Mouse (Mus musculus) left cerebral cortex, adult 2 months (tissue): Measurements from ENCODE around the gene Rpgr. TPM values are rescaled to one million over a fixed set of nuclear protein-coding genes. Genes with fewer than 3 reads are reported as not detected.

Experiments used
- DNase-seq, 2 experiments: peaks; one replicate each; pipeline ENCODE4 v3.0.0; 2021 to 2022; ENCODE audit warnings: low spot score in 2 of 2, mixed read lengths in 1 of 2; ENCODE audit errors: extremely low spot score in 1 of 2
- H3K27ac ChIP-seq: fragments of 200-600 bp; 2 replicates; pipeline ENCODE4 v1.8.1; 2022
- H3K4me3 ChIP-seq: fragments of 200-600 bp; 2 replicates; pipeline ENCODE4 v1.8.1; 2022
- CTCF ChIP-seq: fragments of 200-600 bp; IDR thresholded peaks from 2 replicates; pipeline ENCODE4 v1.8.1; 2022; ENCODE audit warnings: antibody characterized with exemption, mild to moderate bottlenecking, moderate library complexity
- intact Hi-C: fragments of 180-260 bp; cut with DNase I; formaldehyde crosslinking; loops from one replicate; pipeline ENCODE4 v1.15.1; 2025
- total RNA-seq, 2 experiments: library from RNA; stranded (reverse); gene quantifications; 2 replicates each; pipeline ENCODE4 v1.2.3; 2021

Rpgr gene
- total RNA-seq, 2 experiments from 2014 or later = 19.6 to 21.0 TPM

DNA sequence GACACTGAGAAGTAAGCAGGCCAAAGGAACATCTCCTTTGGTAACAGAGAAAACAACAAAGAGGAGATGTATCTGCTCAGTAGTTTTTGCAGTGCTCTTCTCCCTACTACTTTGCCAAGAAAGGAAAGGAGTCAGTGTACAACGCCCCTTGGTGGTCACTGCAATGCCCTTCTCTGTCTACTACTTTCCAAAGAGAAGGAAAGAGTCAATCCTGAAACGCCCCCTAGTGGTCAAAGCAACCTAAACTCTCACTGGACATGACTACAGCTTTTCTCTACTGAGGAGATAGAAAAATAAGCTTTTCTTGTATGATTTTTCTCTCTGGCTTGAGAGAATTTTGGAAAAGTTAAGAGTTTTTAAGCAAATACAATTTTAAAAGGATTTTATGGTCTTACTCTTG, 15.4 kb downstream of the Rpgr start:
- peak; percentile 62 for TF ChIP-seq CTCF
- peak in 1 of 2 experiments; percentile 24 for DNase-seq
- H3K4me3 ChIP-seq = no peak overlapping the region
- intact Hi-C loops = loop anchor here (5.0 kb wide), 1 partner anchor 164 kb away; no protein-coding TSS in a partner anchor
- no peak overlapping the region for H3K27ac ChIP-seq

DNA sequence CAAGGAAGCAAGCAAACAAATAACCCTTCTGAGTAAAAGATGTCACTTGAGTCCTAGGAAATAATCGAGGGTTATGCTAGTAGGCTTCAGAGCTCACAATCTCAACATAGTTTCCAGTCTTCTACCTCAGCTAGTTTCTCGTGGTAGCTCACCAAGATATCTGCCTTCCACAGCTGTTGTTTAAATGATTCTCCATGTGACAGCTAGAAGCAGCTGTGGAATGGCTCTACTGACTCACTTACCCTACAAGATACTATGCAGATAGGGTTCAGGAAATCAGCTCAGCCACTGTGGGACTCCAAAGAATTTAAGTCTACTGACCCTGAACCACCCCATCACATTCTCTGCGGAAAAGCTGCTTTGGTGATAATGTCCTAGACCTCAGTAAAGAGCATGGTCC, 64.3 kb downstream of the Rpgr start:
- intact Hi-C loops = no loop called here
- no peak for TF ChIP-seq CTCF
- no peak for DNase-seq
- Histone ChIP-seq H3K4me3 (no peak overlapping the region), H3K27ac (no peak overlapping the region)

DNA sequence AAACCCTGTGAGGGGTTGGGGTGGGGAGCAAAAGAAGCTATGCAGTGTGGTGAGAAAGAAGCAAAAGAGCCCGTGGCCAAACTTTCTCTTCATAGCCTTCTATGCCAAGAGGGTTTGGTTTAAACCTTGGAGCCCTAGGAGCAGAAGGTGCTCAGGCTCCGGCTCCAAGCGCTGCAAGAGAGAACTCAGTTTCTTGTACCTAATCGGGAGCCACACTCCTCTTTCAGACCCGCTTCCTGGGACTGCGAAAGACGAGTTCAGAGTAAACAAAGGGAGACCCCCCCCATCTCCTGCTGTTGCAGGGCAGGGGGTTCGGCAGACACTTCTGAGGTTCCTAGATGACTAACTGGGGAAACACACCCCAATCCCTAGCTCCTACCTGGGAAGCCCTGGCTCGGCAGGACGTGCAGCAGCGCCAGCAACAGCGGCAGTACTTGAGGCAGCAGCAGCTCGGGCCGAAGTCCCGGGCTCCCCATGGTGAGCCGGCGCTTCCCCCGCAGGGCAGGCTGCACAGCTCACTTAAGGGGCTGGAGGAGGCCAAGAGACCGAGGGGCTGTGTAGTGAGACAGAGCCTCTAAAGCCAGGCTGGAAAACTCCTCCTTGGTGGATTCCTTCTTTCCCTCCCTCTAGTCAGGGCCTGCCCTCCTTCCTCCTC, 99.5 kb downstream of the Rpgr start, which contains the start of gene Srpx:
Gene Srpx, minus strand, starts transcription at position 645 of the 655 bp plus-strand sequence.
- Histone ChIP-seq H3K4me3 (no peak within 1 kb of the TSS), H3K27ac (no peak within 1 kb of the TSS)
- TF ChIP-seq CTCF = no peak
- DNase-seq = no peak
- intact Hi-C loops = no loop called here

DNA sequence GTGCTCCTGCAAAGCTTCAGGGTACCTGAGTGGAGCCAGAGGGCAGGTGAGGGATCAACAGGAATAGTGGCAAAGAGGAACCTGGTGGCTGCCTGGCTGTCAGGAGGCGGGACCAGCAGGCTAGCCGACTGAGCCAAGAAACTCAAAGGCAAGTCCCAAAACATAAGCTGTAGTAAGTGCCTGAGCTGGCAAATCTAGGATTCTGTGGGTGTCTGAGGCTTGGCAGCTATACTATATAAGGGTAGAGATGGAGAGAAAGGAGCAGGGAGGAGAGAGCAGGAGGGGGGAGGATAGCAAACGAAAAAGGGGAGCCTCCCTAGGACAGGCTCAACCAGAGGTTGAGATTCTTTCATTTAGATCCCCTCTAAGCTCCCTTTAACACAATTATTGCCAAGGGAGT, 100.9 kb downstream of the Rpgr start:
- intact Hi-C loops = no loop called here
- peak; percentile 9 to 17 for DNase-seq
- no peak for TF ChIP-seq CTCF

DNA sequence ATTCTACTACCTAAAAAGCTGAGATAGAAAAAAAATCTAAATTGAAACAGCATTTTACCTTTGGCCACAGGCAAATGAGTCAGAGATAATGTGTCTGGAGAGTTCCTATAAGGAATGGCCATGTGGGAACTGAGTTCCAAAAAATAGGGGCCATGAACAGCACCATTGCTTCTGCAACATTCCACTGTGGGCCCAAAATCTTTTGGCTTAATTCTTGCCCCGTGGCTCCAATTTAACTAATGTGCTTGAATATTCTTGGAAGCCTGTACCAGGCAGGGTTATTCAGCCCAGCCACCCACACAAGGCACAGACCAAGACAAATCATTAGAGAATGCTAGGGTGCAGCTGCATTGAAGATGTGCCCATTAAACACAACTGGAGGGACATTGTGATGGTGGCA, 106.0 kb downstream of the Rpgr start:
- DNase-seq = no peak
- no peak for TF ChIP-seq CTCF
- intact Hi-C loops = no loop called here
- no peak overlapping the region for H3K4me3 ChIP-seq
- no peak overlapping the region for H3K27ac ChIP-seq

More for the DNA sequence above, 100.9 kb downstream of the Rpgr start:
- Histone ChIP-seq H3K4me3 (no peak overlapping the region), H3K27ac (no peak overlapping the region)

DNA sequence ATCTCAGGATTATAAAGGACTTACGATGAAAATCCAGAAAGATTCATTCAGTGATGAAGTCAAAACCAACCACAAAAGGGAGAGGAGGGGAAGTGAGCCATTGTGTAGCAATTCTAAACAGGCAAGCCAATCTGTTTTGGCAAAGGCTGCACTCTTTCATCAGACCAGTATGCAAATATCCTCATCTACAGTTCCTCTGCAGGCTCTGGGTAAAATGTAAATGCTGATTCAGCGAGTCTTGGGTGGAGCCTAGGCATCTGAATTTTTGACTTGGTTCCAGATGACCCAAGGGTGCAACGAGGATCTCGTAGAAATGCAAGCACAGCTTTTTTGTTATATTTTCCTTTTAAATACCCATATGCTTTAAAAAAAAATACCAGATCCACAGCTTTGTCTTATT, 108.2 kb downstream of the Rpgr start:
- Histone ChIP-seq H3K27ac (no peak overlapping the region), H3K4me3 (no peak overlapping the region)
- DNase-seq = no peak
- TF ChIP-seq CTCF = no peak
- intact Hi-C loops = no loop called here

DNA sequence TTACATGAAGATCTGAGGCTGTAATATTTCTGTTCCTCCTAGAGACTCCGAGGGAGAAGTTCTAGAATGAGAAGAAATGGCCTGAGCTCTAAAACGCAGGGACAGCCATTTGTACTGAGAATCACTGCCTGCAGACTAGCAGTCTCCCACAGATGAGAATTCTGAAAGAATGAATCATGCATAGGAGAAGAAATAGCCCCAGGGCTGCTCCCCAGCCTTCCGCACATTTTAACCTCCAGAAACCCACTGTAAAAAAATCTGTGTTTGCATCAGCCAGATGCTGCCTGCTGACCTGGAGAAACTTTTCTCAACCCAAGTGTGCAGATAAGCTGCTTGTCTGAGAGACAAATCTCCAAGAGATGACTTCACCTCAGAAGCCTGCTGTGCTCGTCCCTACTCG, 111.2 kb downstream of the Rpgr start:
- intact Hi-C loops = no loop called here
- TF ChIP-seq CTCF = no peak
- DNase-seq = no peak
- Histone ChIP-seq H3K27ac (no peak overlapping the region), H3K4me3 (no peak overlapping the region)

DNA sequence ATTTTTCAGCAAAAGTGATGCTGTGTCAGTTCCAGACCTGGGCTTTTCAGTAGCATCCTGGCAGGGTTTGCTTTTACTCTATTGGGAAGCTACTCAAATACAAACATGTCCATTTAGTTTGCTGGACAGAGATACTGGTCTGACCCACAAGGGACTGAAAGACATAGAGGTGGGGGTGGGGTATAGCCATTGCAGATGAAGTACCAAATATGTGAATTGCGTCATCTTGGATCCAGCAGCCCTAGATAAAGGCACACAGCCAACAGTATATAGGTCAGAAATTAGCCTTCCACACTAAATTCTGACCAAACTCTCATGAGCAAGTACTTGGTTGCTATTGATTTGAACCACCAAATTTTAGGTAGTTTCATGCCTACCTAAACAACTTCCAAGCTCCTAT, 114.0 kb downstream of the Rpgr start:
- H3K27ac ChIP-seq = no peak overlapping the region
- TF ChIP-seq CTCF = no peak
- H3K4me3 ChIP-seq = no peak overlapping the region
- DNase-seq = no peak
- intact Hi-C loops = no loop called here

DNA sequence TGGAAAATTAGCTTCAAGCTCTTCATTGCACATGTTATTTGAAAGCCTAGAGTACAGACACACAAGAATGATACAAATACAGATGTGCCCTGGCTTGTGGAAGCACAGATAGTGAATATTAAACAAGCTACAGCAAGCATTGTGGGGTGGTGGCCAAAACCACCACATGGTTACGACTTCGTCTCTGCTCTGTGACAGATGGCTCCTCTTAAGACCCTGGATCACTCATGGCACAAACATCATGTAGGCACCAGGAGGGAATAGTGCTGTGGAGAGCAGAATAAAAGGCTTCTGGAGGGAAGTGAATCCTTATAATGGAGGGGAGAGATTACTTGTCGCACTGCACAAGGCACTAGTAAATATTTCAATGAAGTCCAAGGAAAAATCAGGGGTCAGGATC, 120.9 kb downstream of the Rpgr start:
- intact Hi-C loops = no loop called here
- H3K27ac ChIP-seq = no peak overlapping the region
- H3K4me3 ChIP-seq = no peak overlapping the region
- TF ChIP-seq CTCF = no peak
- DNase-seq = no peak

DNA sequence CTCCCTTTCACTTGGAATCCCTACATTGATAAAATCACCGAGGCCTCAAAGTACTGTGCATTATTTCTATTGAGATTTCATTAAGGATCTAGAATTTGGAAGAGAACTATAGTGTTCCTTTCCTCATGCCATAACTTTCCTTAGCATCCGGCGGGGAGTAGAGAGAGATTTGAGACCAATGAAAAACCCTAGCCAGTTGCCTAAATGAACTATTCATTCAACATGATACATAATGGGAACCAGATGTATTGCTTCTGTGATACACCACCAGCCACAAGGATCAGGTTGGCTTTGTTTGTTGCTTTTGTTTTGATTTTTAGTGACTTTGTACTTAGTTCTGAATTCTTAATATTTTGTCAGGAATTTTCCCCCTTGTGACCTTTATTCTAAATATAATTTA, 136.3 kb downstream of the Rpgr start:
- intact Hi-C loops = no loop called here
- no peak for DNase-seq
- no peak for TF ChIP-seq CTCF
- Histone ChIP-seq H3K4me3 (no peak overlapping the region), H3K27ac (no peak overlapping the region)

DNA sequence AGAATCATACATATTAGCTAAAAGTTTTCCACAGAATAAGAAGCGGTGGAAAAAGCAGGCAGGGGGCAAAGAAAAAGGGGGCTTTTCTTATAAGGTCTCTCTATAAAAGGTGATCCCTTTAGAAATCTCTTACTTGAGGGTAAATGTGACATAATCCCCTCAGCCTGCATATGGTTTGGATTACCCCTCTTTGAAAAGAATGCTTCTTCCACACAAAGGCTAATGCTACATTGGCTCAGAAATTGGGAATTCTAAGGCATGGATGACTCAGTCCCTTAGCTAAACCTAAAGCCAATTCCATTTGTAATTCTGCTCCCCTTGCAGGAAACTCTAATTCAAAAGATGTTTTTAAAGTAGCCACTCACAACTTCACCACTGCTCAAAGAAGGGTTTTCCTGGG, 136.7 kb downstream of the Rpgr start:
- DNase-seq = no peak
- no peak overlapping the region for H3K4me3 ChIP-seq
- intact Hi-C loops = no loop called here
- no peak overlapping the region for H3K27ac ChIP-seq
- TF ChIP-seq CTCF = no peak

DNA sequence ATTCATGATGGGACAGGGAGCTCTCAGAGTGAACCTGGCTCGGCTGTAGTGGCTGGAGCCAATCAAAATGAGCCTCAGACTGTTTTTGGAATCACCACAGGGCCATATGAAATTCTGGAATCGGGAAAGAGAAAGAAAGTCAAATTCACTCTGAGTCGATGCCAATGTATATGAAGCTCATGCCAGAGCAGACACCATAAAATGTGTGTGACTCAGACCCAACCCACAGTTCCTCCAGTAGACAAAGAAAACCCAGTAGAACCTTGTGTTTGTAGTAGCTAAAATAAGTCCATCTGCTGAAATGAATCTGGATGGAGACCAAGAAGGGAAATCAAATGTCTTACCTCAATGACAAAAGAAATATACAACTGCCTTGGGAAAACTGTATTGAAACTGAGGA, 142.8 kb downstream of the Rpgr start:
- intact Hi-C loops = loop anchor here (5.0 kb wide), 1 partner anchor 702 kb away; no protein-coding TSS in a partner anchor
- no peak for DNase-seq
- Histone ChIP-seq H3K4me3 (no peak overlapping the region), H3K27ac (no peak overlapping the region)
- no peak for TF ChIP-seq CTCF

DNA sequence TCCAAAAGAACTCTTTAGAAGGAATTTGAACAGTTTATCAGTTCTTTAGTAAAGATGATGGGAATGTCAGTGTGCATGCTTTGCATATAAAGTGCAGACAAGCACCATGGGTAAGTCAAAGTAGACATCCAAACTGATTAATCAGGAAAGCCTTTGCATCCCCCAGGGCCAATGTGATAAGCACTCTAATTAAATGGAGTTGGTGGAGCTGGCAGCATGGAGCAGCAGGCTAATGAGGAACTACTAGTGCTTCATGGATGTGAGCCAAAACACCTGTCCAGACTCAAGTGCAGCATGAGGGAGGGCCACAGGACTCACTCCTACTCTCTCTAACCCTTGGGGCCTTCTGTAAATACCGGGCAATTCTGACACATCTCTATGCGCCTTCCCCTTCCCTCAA, 145.2 kb downstream of the Rpgr start:
- Histone ChIP-seq H3K27ac (no peak overlapping the region), H3K4me3 (no peak overlapping the region)
- no peak for TF ChIP-seq CTCF
- no peak for DNase-seq
- intact Hi-C loops = loop anchor here (5.0 kb wide), 1 partner anchor 699 kb away; no protein-coding TSS in a partner anchor
